Mouse (Mus musculus): ENCODE measurements at regions not wholly inside any gene's neighbourhood (a gene's known extent, or its start where the extent isn't known, plus 50 kb on each side); places are given as distances from the start of the nearest gene placed in this dataset.

GRCm38 (mm10) chr14:108334879-108335278 is 579.1 kb downstream of the Slitrk1 start:
- no peak for DNase-seq (ENCODE audit: low spot score in 2 of 2)

- no peak for DNase-seq (ENCODE audit: low spot score in 2 of 2)
Measured at GRCm38 (mm10) chr14:108326425-108326824, 587.5 kb downstream of the Slitrk1 start.

- no peak for DNase-seq (ENCODE audit: low spot score in 2 of 2)
Measured at GRCm38 (mm10) chr14:108323364-108324037, 590.5 kb downstream of the Slitrk1 start.

GRCm38 (mm10) chr14:108307627-108308026 is 606.3 kb downstream of the Slitrk1 start:
- DNase-seq (ENCODE audit: low spot score in 2 of 2) = no peak

GRCm38 (mm10) chr14:108279630-108280029 is 634.3 kb downstream of the Slitrk1 start:
- DNase-seq (ENCODE audit: low spot score in 2 of 2) = no peak

- no peak for DNase-seq (ENCODE audit: low spot score in 2 of 2)
Measured at GRCm38 (mm10) chr14:108261083-108261482, 652.9 kb downstream of the Slitrk1 start.

- DNase-seq (ENCODE audit: low spot score in 2 of 2) = peak; percentile 75 to 94
Measured at GRCm38 (mm10) chr14:108247365-108247764, 666.6 kb downstream of the Slitrk1 start.

- DNase-seq (ENCODE audit: low spot score in 2 of 2) = no peak
Measured at GRCm38 (mm10) chr14:108225483-108226124, 688.4 kb downstream of the Slitrk1 start.

GRCm38 (mm10) chr14:108209246-108209645 is 704.7 kb downstream of the Slitrk1 start:
- DNase-seq (ENCODE audit: low spot score in 2 of 2) = no peak

- DNase-seq (ENCODE audit: low spot score in 2 of 2) = no peak
Measured at GRCm38 (mm10) chr14:108199133-108199532, 714.8 kb downstream of the Slitrk1 start.

GRCm38 (mm10) chr14:108180920-108181319 is 733.0 kb downstream of the Slitrk1 start:
- no peak for DNase-seq (ENCODE audit: low spot score in 2 of 2)

GRCm38 (mm10) chr14:108175275-108175860 is 738.6 kb downstream of the Slitrk1 start:
- no peak for DNase-seq (ENCODE audit: low spot score in 2 of 2)

- DNase-seq (ENCODE audit: low spot score in 2 of 2) = peak; percentile 6 to 24
Measured at GRCm38 (mm10) chr14:108152981-108153380, 761.0 kb downstream of the Slitrk1 start.

GRCm38 (mm10) chr14:108123147-108123546 is 790.8 kb downstream of the Slitrk1 start:
- DNase-seq (ENCODE audit: low spot score in 2 of 2) = no peak

GRCm38 (mm10) chr14:108105009-108105408 is 808.9 kb downstream of the Slitrk1 start:
- no peak for DNase-seq (ENCODE audit: low spot score in 2 of 2)

- DNase-seq (ENCODE audit: low spot score in 2 of 2) = no peak
Measured at GRCm38 (mm10) chr14:108090965-108091364, 823.0 kb downstream of the Slitrk1 start.

GRCm38 (mm10) chr14:108049997-108050396 is 864.0 kb downstream of the Slitrk1 start:
- DNase-seq (ENCODE audit: low spot score in 2 of 2) = no peak

- no peak for DNase-seq (ENCODE audit: low spot score in 2 of 2)
Measured at GRCm38 (mm10) chr14:108035959-108036358, 878.0 kb downstream of the Slitrk1 start.

GRCm38 (mm10) chr14:108034162-108034561 is 879.8 kb downstream of the Slitrk1 start:
- DNase-seq (ENCODE audit: low spot score in 2 of 2) = peak in 1 of 2 experiments; percentile 3

- DNase-seq (ENCODE audit: low spot score in 2 of 2) = no peak
Measured at GRCm38 (mm10) chr14:108022551-108022950, 891.4 kb downstream of the Slitrk1 start.

GRCm38 (mm10) chr14:108022066-108022465 is 891.9 kb downstream of the Slitrk1 start:
- DNase-seq (ENCODE audit: low spot score in 2 of 2) = no peak

- no peak for DNase-seq (ENCODE audit: low spot score in 2 of 2)
Measured at GRCm38 (mm10) chr14:108021331-108021730, 892.6 kb downstream of the Slitrk1 start.

- no peak for DNase-seq (ENCODE audit: low spot score in 2 of 2)
Measured at GRCm38 (mm10) chr14:107987752-107988285, 926.1 kb downstream of the Slitrk1 start.
